Mouse (Mus musculus) ovary, adult 18-20 months (tissue): Measurements from ENCODE around the gene Ly6g6f.

Source experiments
- DNase-seq: peaks from one replicate; pipeline ENCODE4 v3.0.0; 2022; ENCODE audit warnings: low spot score, mixed read lengths

The Ly6g6f gene

GRCm38 (mm10) chr17:35077786-35078233, 7.6 kb downstream of the Ly6g6f start, which contains the start of gene Ly6g6d:
TSS of gene Ly6g6d (minus strand) at chr17:35078065.
- DNase-seq: peak; percentile 32

- no peak for DNase-seq
These were observed 8.1 kb downstream of the Ly6g6f start for GRCm38 (mm10) chr17:35077285-35077684.

- DNase-seq: no peak
These were observed 8.8 kb downstream of the Ly6g6f start, which contains the start of gene Ly6g6e for GRCm38 (mm10) chr17:35076507-35077176. TSS of gene Ly6g6e (plus strand) at chr17:35076902.

- DNase-seq: no peak
These were observed 11.3 kb downstream of the Ly6g6f start for GRCm38 (mm10) chr17:35074097-35074496.

- no peak for DNase-seq
These were observed 14.0 kb downstream of the Ly6g6f start for GRCm38 (mm10) chr17:35071454-35071853.

- no peak for DNase-seq
These were observed 14.7 kb downstream of the Ly6g6f start for GRCm38 (mm10) chr17:35070556-35071229.

- no peak for DNase-seq
These were observed 17.0 kb downstream of the Ly6g6f start for GRCm38 (mm10) chr17:35068213-35068914.

- no peak for DNase-seq
These were observed 19.3 kb downstream of the Ly6g6f start, which contains the start of gene Mpig6b for GRCm38 (mm10) chr17:35066084-35066483. TSS of gene Mpig6b (minus strand) at chr17:35066184.

- peak; percentile 47 for DNase-seq
These were observed 20.2 kb downstream of the Ly6g6f start, which contains the start of gene Ly6g6c for GRCm38 (mm10) chr17:35064951-35065947. TSS of gene Ly6g6c (plus strand) at chr17:35065388.

GRCm38 (mm10) chr17:35064378-35064877, 21.0 kb downstream of the Ly6g6f start:
- DNase-seq: no peak

GRCm38 (mm10) chr17:35063466-35063865, 21.9 kb downstream of the Ly6g6f start:
- no peak for DNase-seq

GRCm38 (mm10) chr17:35061299-35061698, 24.1 kb downstream of the Ly6g6f start:
- DNase-seq: no peak

GRCm38 (mm10) chr17:35060737-35061297, 24.6 kb downstream of the Ly6g6f start:
- DNase-seq: no peak

GRCm38 (mm10) chr17:35060071-35060470, 25.3 kb downstream of the Ly6g6f start:
- DNase-seq: no peak

- peak; percentile 78 for DNase-seq
These were observed 26.2 kb downstream of the Ly6g6f start, which contains the start of gene Ddah2 for GRCm38 (mm10) chr17:35058911-35059892. TSS of gene Ddah2 (plus strand) at chr17:35059035.

GRCm38 (mm10) chr17:35058316-35058715, 27.1 kb downstream of the Ly6g6f start:
- DNase-seq: no peak

- no peak for DNase-seq
These were observed 28.3 kb downstream of the Ly6g6f start for GRCm38 (mm10) chr17:35057090-35057489.

- no peak for DNase-seq
These were observed 29.5 kb downstream of the Ly6g6f start for GRCm38 (mm10) chr17:35055691-35056495.
